Mouse (Mus musculus) bone marrow, adult 2 months (tissue): ENCODE results near the gene 1110059E24Rik.

Source experiments
- CTCF ChIP-seq: fragments of 200-500 bp; IDR thresholded peaks from 2 replicates; pipeline ENCODE4 v1.5.1; 2011; ENCODE audit warnings: low read length, control low read depth; ENCODE audit not compliant: control insufficient read depth, insufficient read depth
- POLR2A ChIP-seq: fragments of 200-500 bp; IDR thresholded peaks from 2 replicates; pipeline ENCODE4 v1.6.1; 2011; ENCODE audit warnings: low read depth, mild to moderate bottlenecking, control low read depth, low read length, borderline replicate concordance; ENCODE audit not compliant: control insufficient read depth

- TF ChIP-seq POLR2A (no peak), CTCF (no peak)
Measured at GRCm38 (mm10) chr19:21587593-21587992, 65.2 kb downstream of the 1110059E24Rik start.
